Mouse (Mus musculus): ENCODE results near the gene Gm11983. TPM values are rescaled to one million over a fixed set of nuclear protein-coding genes. Genes with fewer than 3 reads are reported as not detected.
"Not testable (repeated sequence)": the region's sequence is repeated elsewhere in the genome, so short reads cannot be mapped to it uniquely, and the experiment has no call there.

Gm11983 gene
- total RNA-seq, 2 experiments from 2014 or later, result not detected

DNA sequence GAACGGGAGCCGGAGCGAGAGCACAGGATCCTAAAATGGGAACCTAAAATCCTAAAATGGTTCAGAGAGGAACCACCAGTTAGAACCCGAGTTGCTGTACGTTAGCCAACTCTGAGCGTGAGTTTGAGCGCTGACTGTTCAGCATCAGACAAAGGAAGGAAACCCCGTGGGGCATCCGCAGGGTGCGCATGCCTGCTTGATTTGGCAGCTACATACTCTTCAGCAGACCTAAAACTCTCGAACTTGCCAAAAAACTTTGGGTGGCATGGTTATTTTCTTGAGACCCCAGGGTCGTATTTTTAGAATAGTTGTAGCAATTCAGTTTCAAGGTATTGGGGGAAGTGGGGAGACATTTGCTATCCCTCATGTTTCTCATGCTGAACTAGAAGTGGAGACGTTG, 2.8 kb downstream of the Gm11983 start:
- no peak for DNase-seq (ENCODE audit: low spot score in 2 of 2)
- no peak overlapping the region for H3K27ac ChIP-seq
- no peak for TF ChIP-seq CTCF (conservative IDR thresholded peaks at IDR 0.05)
- no peak overlapping the region for H3K4me3 ChIP-seq

GRCm38 (mm10) chr11:6833731-6834130, 3.7 kb downstream of the Gm11983 start:
- no peak for TF ChIP-seq CTCF (conservative IDR thresholded peaks at IDR 0.05)
- DNase-seq (ENCODE audit: low spot score in 2 of 2), result no peak
- Histone ChIP-seq H3K4me3 (no peak overlapping the region), H3K27ac (no peak overlapping the region)

GRCm38 (mm10) chr11:6831931-6832330, 5.5 kb downstream of the Gm11983 start:
- Histone ChIP-seq H3K27ac (no peak overlapping the region), H3K4me3 (no peak overlapping the region)
- no peak for DNase-seq (ENCODE audit: low spot score in 2 of 2)
- TF ChIP-seq CTCF (conservative IDR thresholded peaks at IDR 0.05), result no peak

- no peak for DNase-seq (ENCODE audit: low spot score in 2 of 2)
- no peak overlapping the region for H3K4me3 ChIP-seq
- H3K27ac ChIP-seq, result no peak overlapping the region
- TF ChIP-seq CTCF (conservative IDR thresholded peaks at IDR 0.05), result no peak
These were observed 9.3 kb downstream of the Gm11983 start for GRCm38 (mm10) chr11:6828196-6828595.

GRCm38 (mm10) chr11:6826157-6826556, 11.3 kb downstream of the Gm11983 start:
- H3K27ac ChIP-seq, result no peak overlapping the region
- DNase-seq (ENCODE audit: low spot score in 2 of 2), result no peak
- H3K4me3 ChIP-seq, result no peak overlapping the region
- no peak for TF ChIP-seq CTCF (conservative IDR thresholded peaks at IDR 0.05)

- DNase-seq (ENCODE audit: low spot score in 2 of 2), result no peak
- Histone ChIP-seq H3K4me3 (no peak overlapping the region), H3K27ac (no peak overlapping the region)
- no peak for TF ChIP-seq CTCF (conservative IDR thresholded peaks at IDR 0.05)
These were observed 14.3 kb downstream of the Gm11983 start for GRCm38 (mm10) chr11:6823176-6823575.

DNA sequence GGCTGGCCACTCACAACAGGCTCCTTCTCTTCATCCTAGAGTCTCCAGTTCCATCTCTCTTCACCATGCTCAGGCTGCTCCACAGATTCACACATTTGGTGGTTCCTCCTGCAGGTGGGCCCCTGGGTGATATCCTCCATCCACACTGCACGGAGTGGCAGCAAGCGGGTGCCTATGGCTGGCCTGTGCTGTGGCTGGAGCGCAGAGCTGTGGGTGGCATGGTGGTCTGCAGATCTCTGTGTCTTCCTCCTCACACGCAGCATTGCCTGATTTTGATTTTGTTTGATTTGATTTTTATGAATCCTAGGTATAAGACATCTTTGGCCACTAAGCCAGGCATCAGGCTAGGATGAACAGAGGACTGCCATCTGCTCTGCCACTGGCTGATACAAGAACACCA, 23.0 kb downstream of the Gm11983 start:
- no peak for TF ChIP-seq CTCF (conservative IDR thresholded peaks at IDR 0.05)
- Histone ChIP-seq H3K4me3 (no peak overlapping the region), H3K27ac (no peak overlapping the region)
- no peak for DNase-seq (ENCODE audit: low spot score in 2 of 2)

DNA sequence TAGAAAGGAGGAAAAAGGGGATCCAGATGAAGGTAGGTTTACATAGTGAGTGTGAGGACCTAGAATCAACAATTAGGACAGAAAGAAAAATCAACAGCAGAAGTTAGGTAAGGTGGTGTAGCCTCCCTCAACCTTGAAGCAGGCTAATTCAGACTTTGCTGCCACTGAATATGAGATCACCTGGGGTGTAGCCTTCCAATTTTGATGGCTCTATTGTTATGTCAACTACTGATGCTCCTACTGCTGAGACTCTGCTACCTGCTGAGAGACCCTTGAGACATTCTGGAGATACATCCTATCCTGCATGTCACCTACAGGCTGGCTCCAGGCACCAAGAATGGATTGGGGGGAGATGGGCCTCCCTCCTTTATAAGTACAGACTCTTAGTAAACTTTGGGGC, 34.6 kb downstream of the Gm11983 start:
- H3K27ac ChIP-seq; H3K4me3 ChIP-seq; DNase-seq (ENCODE audit: low spot score in 2 of 2): not testable (repeated sequence)

- TF ChIP-seq CTCF (conservative IDR thresholded peaks at IDR 0.05), result peak; percentile 61
- Histone ChIP-seq H3K27ac (no peak overlapping the region), H3K4me3 (no peak overlapping the region)
- DNase-seq (ENCODE audit: low spot score in 2 of 2), result no peak
These were observed 46.8 kb downstream of the Gm11983 start for GRCm38 (mm10) chr11:6790690-6791089.

Other genes with a start within 250 kb of the Gm11983 start
- 10 to 100 TPM; 36.9 to 37.1 TPM for gene Nacad, start 231.6 kb downstream of the Gm11983 start, total RNA-seq (2021)
- 10 to 100 TPM; 42.9 to 52.9 TPM for gene Tbrg4, start 211.6 kb downstream of the Gm11983 start, total RNA-seq (2021)
- not detected for gene Wap, start 199.0 kb downstream of the Gm11983 start, total RNA-seq (2021)
- 1 to 10 TPM; 6.1 to 7.6 TPM for gene Ramp3, start 179.1 kb downstream of the Gm11983 start, total RNA-seq (2021)
- gene Adcy1, start 225.8 kb upstream of the Gm11983 start, total RNA-seq (2021), result 100 to 1,000 TPM; 376 to 403 TPM

Data from layer of hippocampus, adult 2 months (tissue).